Mouse (Mus musculus) CD4-positive helper T cell, adult 2 months (primary cell): ENCODE results near the gene Rasl11a.

Source experiments
- DNase-seq: peaks from one replicate; pipeline ENCODE4 v3.0.0-alpha.2; 2012; ENCODE audit warnings: low read depth, missing footprints, low spot score

The Rasl11a gene

GRCm38 (mm10) chr5:146844945-146845365, at the start of gene Rasl11a:
TSS of gene Rasl11a (plus strand) at chr5:146845071.
- peak; percentile 74 for DNase-seq

- DNase-seq = no peak
Measured at GRCm38 (mm10) chr5:146795728-146796127, 49.1 kb upstream of the Rasl11a start.

- DNase-seq = no peak
Measured at GRCm38 (mm10) chr5:146798031-146798430, 46.8 kb upstream of the Rasl11a start.

GRCm38 (mm10) chr5:146806004-146806430, 38.9 kb upstream of the Rasl11a start:
- no peak for DNase-seq

- no peak for DNase-seq
Measured at GRCm38 (mm10) chr5:146809951-146810350, 34.9 kb upstream of the Rasl11a start.

GRCm38 (mm10) chr5:146812866-146813265, 32.0 kb upstream of the Rasl11a start:
- DNase-seq = no peak

GRCm38 (mm10) chr5:146813421-146813820, 31.4 kb upstream of the Rasl11a start:
- DNase-seq = no peak

GRCm38 (mm10) chr5:146815394-146815793, 29.5 kb upstream of the Rasl11a start:
- DNase-seq = no peak

GRCm38 (mm10) chr5:146817583-146817982, 27.3 kb upstream of the Rasl11a start:
- DNase-seq = no peak

- DNase-seq = peak; percentile 14
Measured at GRCm38 (mm10) chr5:146818906-146819623, 25.8 kb upstream of the Rasl11a start.

- DNase-seq = no peak
Measured at GRCm38 (mm10) chr5:146823005-146823404, 21.9 kb upstream of the Rasl11a start.

GRCm38 (mm10) chr5:146829528-146829927, 15.3 kb upstream of the Rasl11a start:
- DNase-seq = peak; percentile 77

GRCm38 (mm10) chr5:146832435-146832768, 12.5 kb upstream of the Rasl11a start:
- no peak for DNase-seq

- peak; percentile 97 for DNase-seq
Measured at GRCm38 (mm10) chr5:146832769-146833448, 12.0 kb upstream of the Rasl11a start, which contains the start of gene Rpl21. TSS of gene Rpl21 (plus strand) at chr5:146832890.

- DNase-seq = no peak
Measured at GRCm38 (mm10) chr5:146833673-146834201, 11.1 kb upstream of the Rasl11a start.

- no peak for DNase-seq
Measured at GRCm38 (mm10) chr5:146834959-146835358, 9.9 kb upstream of the Rasl11a start.

- no peak for DNase-seq
Measured at GRCm38 (mm10) chr5:146837967-146838720, 6.7 kb upstream of the Rasl11a start.

- DNase-seq = no peak
Measured at GRCm38 (mm10) chr5:146838836-146839648, 5.8 kb upstream of the Rasl11a start.

- DNase-seq = no peak
Measured at GRCm38 (mm10) chr5:146839760-146840159, 5.1 kb upstream of the Rasl11a start.

- no peak for DNase-seq
Measured at GRCm38 (mm10) chr5:146840422-146840821, 4.4 kb upstream of the Rasl11a start.

GRCm38 (mm10) chr5:146841301-146841700, 3.6 kb upstream of the Rasl11a start:
- DNase-seq = no peak
